Mouse (Mus musculus) testis, adult 2 months (tissue): ENCODE measurements around the gene Sfxn1. TPM values are rescaled to one million over a fixed set of nuclear protein-coding genes. Genes with fewer than 3 reads are reported as not detected.

Experiments used
- H3K27ac ChIP-seq: fragments of 200-500 bp; 2 replicates; pipeline ENCODE4 v1.5.1; 2012; ENCODE audit warnings: low read depth, low read length; ENCODE audit not compliant: control insufficient read depth, insufficient read depth
- H3K27me3 ChIP-seq: fragments of 200-500 bp; 2 replicates; pipeline ENCODE4 v1.6.1; 2012; ENCODE audit warnings: mild to moderate bottlenecking, low read length, moderate library complexity; ENCODE audit not compliant: control insufficient read depth, insufficient read depth
- H3K36me3 ChIP-seq: fragments of 200-500 bp; 2 replicates; pipeline ENCODE4 v1.6.1; 2012; ENCODE audit warnings: mild to moderate bottlenecking, low read length; ENCODE audit not compliant: control insufficient read depth, insufficient read depth
- H3K4me1 ChIP-seq: fragments of 200-500 bp; 2 replicates; pipeline ENCODE4 v1.6.1; 2012; ENCODE audit warnings: low read length; ENCODE audit not compliant: control insufficient read depth, insufficient read depth
- H3K4me3 ChIP-seq: fragments of 200-500 bp; 2 replicates; pipeline ENCODE4 v1.5.1; 2012; ENCODE audit warnings: low read depth, mild to moderate bottlenecking, low read length, moderate library complexity, mixed read lengths; ENCODE audit not compliant: control insufficient read depth
- CTCF ChIP-seq: fragments of 200-500 bp; IDR thresholded peaks from 2 replicates; pipeline ENCODE4 v1.5.1; 2012; ENCODE audit warnings: low read depth, mild to moderate bottlenecking, inconsistent platforms, low read length, moderate library complexity; ENCODE audit not compliant: control insufficient read depth, insufficient read depth, insufficient replicate concordance
- POLR2A ChIP-seq: fragments of 200-500 bp; IDR thresholded peaks from 2 replicates; pipeline ENCODE4 v1.6.1; 2012; ENCODE audit warnings: low read depth, mild to moderate bottlenecking, inconsistent platforms, low read length, moderate library complexity; ENCODE audit not compliant: control insufficient read depth
- polyA plus RNA-seq: library from polyadenylated mRNA; depleted of rRNA; stranded (reverse); fragments of >200 nt; gene quantifications from 2 replicates; pipeline ENCODE4 v1.2.3, GENCODE M21; 2012

Gene Sfxn1
- polyA plus RNA-seq, 1 experiment, result 3.5 TPM

DNA sequence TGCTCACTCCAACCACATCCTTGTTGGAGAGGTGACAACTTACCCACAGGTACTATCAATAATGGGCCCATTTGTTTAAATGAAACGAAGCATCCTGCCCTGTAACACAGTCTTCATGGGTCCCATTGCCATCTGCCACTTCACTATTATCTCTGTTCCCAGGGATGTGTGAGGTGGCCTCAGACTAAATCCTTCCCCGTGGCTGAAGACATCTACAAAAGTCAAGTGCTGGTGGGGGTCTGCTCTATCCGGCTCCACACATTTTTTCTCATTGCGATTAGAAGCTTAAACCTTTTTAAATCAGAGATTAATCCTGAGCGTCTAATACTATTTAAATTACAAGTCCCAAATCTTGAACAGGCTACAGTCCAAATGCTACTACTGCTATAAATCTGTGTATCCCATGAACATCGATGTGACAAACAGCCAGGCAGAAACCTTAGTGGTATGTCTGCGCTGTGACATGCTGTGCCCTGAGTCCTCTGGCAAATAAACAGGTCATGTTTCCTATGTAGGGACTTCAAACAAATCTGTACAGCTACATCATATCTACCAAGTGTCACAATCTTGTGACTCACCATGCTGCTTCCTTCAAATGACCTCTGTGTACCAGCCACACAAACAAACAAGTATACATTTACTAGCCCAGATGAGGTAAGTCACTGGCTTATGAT lies 22.9 kb upstream of the Sfxn1 start:
- H3K27me3 ChIP-seq, result no peaks in the 10 kb centered on the region
- no peaks in the 10 kb centered on the region for H3K36me3 ChIP-seq
- H3K4me1 ChIP-seq, result no peaks in the 10 kb centered on the region
- H3K27ac ChIP-seq, result no peak overlapping the region
- no peak overlapping the region for H3K4me3 ChIP-seq
- no peak for TF ChIP-seq POLR2A
- TF ChIP-seq CTCF, result no peak

GRCm38 (mm10) chr13:54051641-54052040 lies 20.0 kb upstream of the Sfxn1 start:
- Histone ChIP-seq H3K4me3 (no peak overlapping the region), H3K4me1 (no peaks in the 10 kb centered on the region), H3K27me3 (no peaks in the 10 kb centered on the region), H3K27ac (no peak overlapping the region), H3K36me3 (no peaks in the 10 kb centered on the region)
- TF ChIP-seq POLR2A, result no peak

DNA sequence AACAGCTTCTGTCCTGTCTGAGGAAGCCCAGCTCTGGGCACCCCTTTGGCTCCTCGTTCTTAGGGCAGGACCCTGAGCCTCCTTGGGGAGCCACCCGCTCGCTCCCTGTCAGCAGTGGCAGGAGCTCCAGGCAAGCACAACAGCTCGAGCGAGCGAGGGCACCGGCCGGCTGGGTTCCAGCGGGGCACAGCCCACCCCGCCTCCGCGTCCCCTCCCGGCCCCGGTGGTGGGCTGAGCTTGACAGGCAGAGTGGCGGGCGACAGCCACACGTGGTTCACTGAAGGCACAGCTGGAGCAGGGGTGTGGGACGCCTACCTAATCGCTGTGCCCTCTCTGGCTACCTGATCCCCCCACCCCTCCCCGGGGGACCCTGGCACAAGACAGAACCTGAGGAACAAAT lies 16.7 kb upstream of the Sfxn1 start:
- TF ChIP-seq POLR2A (no peak), CTCF (no peak)
- no peaks in the 10 kb centered on the region for H3K36me3 ChIP-seq
- H3K27me3 ChIP-seq, result no peaks in the 10 kb centered on the region
- H3K4me1 ChIP-seq, result no peaks in the 10 kb centered on the region
- no peak overlapping the region for H3K27ac ChIP-seq
- H3K4me3 ChIP-seq, result no peak overlapping the region

DNA sequence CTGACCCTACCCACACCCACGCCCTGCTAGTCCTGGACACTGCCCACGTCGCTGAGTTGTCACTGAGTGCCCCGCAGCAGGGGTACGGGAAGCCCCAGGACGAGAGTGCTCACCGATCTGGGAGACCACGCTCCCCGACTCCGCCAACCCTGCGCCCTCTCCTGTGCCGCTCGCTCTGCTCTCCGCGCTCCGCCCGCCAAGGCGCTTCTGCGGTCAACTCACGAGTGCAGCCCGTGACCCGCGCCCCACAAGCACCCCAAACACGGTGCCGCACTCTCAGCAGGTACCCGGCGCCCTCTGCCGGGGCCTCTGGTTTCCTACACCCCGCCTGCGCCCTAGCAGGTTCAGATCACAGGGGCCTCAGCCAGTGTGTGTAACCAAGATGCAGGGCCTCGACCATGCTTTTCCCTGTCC lies 16.2 kb upstream of the Sfxn1 start, which contains the start of gene Drd1:
Gene Drd1, minus strand, starts transcription at position 258 of the 414 bp plus-strand sequence.
- Histone ChIP-seq H3K4me3 (no peak within 1 kb of the TSS), H3K4me1 (no peaks in the 10 kb centered on the region), H3K36me3 (no peaks in the 10 kb centered on the region), H3K27me3 (no peaks in the 10 kb centered on the region), H3K27ac (no peak within 1 kb of the TSS)
- TF ChIP-seq CTCF (no peak), POLR2A (no peak)

DNA sequence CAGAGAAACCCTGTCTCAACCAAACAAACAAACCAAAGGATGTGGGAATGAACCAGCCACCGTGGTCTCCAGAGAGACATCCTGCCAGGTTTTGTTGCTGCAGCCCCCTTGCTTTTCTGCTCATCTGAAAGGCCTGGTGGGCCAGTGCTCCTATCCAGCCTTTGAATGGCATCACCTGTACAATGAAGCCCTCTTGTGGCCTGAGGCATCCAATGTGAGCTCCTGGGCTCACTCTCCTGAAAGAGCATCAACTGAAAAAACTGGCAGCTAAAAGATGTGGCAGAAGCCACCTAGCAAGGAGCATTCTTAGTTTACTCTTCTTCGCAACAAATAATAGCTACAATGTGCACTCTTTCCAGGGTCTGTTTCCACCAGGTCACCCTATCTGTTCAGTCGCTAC lies 9.6 kb upstream of the Sfxn1 start:
- no peak overlapping the region for H3K4me3 ChIP-seq
- no peak overlapping the region for H3K27ac ChIP-seq
- TF ChIP-seq CTCF (no peak), POLR2A (no peak)
- no peaks in the 10 kb centered on the region for H3K27me3 ChIP-seq
- H3K36me3 ChIP-seq, result no peaks in the 10 kb centered on the region
- peaks cover 2% of the 10 kb centered on the region; the same call in 1 of the 2 replicates for H3K4me1 ChIP-seq

DNA sequence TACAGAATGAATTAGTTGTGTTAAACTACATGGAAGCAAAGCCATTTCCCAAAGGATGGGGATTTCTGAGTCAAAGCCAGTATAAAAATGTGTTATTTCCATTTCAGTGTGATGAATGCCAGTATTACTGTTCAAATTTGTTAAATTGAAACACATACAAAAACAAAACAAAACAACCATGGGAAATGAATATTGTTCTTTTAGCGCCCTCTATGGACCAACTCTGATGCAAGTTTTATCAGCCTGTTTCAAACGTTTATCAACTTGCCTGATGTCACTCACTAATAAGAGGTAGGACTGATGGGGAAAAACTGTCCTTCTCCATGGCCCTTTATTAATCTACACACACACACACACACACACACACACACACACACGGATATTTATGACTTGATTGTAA lies 8.4 kb upstream of the Sfxn1 start:
- Histone ChIP-seq H3K36me3 (no peaks in the 10 kb centered on the region), H3K4me3 (no peak overlapping the region), H3K27ac (no peak overlapping the region), H3K4me1 (peaks cover 2% of the 10 kb centered on the region; the same call in 1 of the 2 replicates), H3K27me3 (no peaks in the 10 kb centered on the region)
- TF ChIP-seq CTCF (no peak), POLR2A (no peak)

DNA sequence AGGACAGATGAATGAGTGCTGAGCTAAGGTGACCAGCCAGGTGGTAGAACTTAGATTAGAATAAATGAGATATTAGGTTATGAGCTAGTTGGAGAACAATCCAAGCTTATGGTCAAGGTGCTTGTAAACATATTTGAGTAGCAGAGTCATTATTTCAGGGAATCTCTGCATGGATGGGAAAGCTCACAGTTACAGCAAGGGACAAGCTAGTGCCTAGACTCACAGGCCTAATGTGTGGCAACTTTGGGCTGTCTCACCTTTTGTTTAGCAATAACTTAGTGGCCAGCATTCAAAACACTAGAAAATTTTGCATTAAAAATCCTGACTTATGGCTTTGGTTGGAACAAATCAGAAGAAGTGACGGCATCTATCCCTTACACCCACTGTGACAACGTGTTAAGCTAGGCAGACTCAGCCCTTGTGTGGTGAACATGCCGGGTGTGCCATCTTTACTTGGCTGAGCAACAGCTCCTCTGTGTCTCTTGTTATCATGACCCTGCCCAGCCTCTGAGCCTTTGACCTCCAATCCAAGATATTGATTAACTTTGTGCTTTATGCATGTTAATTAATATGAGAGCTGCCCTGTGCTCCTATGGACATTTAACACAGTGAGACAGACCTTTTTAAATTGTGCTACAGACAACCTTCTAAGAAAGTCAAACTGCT lies 5.5 kb upstream of the Sfxn1 start:
- Histone ChIP-seq H3K4me1 (peaks cover 2% of the 10 kb centered on the region; the same call in 1 of the 2 replicates), H3K4me3 (no peak overlapping the region), H3K27me3 (no peaks in the 10 kb centered on the region), H3K27ac (no peak overlapping the region), H3K36me3 (no peaks in the 10 kb centered on the region)
- no peak for TF ChIP-seq POLR2A
- TF ChIP-seq CTCF, result no peak
